In genomic region chr17:52461709-52462141, GRCm38 (mm10) we compare ENCODE assay signal across 8 mouse cellular contexts.
DNase-seq lines count a peak whose midpoint lies in the region; ATAC-seq and TF ChIP-seq lines count a peak whose summit lies in the region.
"Had no signal": no experiment of that assay in that cellular context is flagged by ENCODE, and none has a peak within 500 bp of the region (broad histone marks: within the 10 kb centered on the region; RNA-seq: fewer than 3 reads in every experiment).

No protein-coding gene starts in this region.

- ATAC-seq in CD4-positive, CD25-positive, alpha-beta regulatory T cell, adult 4 months: peak; percentile 87

- H3K27me3 ChIP-seq in myocyte (ENCODE audit: control insufficient read depth, insufficient read depth, insufficient read length): no peaks in the 10 kb centered on the region
- H3K27me3 ChIP-seq: heart, embryonic 13.5 days had no signal

- H3K4me2 ChIP-seq in myocyte (ENCODE audit: low read depth): peak overlapping the region; percentile 10
- H3K4me2 ChIP-seq: heart, embryonic 13.5 days had no signal

- H3ac ChIP-seq in myocyte (ENCODE audit: control insufficient read depth, insufficient read length): no peak overlapping the region

- no peaks in the 10 kb centered on the region for H3K36me3 ChIP-seq in myocyte (ENCODE audit: control insufficient read depth, insufficient read depth)
- H3K36me3 ChIP-seq: heart, embryonic 13.5 days had no signal

- no peak for TF ChIP-seq POLR2A in myocyte (IDR thresholded peaks at IDR 0.05; ENCODE audit: insufficient read length, low read depth)

- no peaks in the 10 kb centered on the region for H3K79me2 ChIP-seq in myocyte (ENCODE audit: control insufficient read depth, insufficient read depth)

- peak; percentile 20 for DNase-seq in 3T3-L1 (ENCODE audit: low read depth, low spot score)
- peak; percentile 80 to 89 for DNase-seq in cerebellum, postnatal 10 days
- peak; percentile 56 to 75 for DNase-seq in frontal cortex, postnatal 36 days (ENCODE audit: low spot score in 2 of 2)
- DNase-seq in layer of hippocampus, postnatal 36 days: peak; percentile 8 to 46
- DNase-seq in thymus, postnatal 25 days: peak; percentile 87

- H3K4me3 ChIP-seq in myocyte: no peak overlapping the region
- H3K4me3 ChIP-seq: heart, embryonic 13.5 days had no signal

TF ChIP-seq in myocyte, 11 proteins besides CTCF, POLR2A, EP300 and RAD21:
- TF ChIP-seq USF1 (IDR thresholded peaks at IDR 0.05; ENCODE audit: low read depth): no peak
- no peak for TF ChIP-seq TCF12 (IDR thresholded peaks at IDR 0.05; ENCODE audit: insufficient read depth, poor library complexity, severe bottlenecking)
- TF ChIP-seq MYOG (IDR thresholded peaks at IDR 0.05; ENCODE audit: control insufficient read depth in 1 of 3, insufficient read depth in 1 of 3, insufficient read length in 2 of 3, low read depth in 2 of 3): no peak
- TF ChIP-seq REST (IDR thresholded peaks at IDR 0.05; ENCODE audit: insufficient read depth, insufficient read length): no peak

Comparison
In these comparisons a context has a peak if more than half of its experiments do, and no peak if none do; other contexts are left out.
1. DNase-seq: peak in every context shown above with its lines; median percentile 87 in thymus, postnatal 25 days; 84 in cerebellum, postnatal 10 days; 66 in frontal cortex, postnatal 36 days; 27 in layer of hippocampus, postnatal 36 days; 20 in 3T3-L1.